In the genomic region with DNA sequence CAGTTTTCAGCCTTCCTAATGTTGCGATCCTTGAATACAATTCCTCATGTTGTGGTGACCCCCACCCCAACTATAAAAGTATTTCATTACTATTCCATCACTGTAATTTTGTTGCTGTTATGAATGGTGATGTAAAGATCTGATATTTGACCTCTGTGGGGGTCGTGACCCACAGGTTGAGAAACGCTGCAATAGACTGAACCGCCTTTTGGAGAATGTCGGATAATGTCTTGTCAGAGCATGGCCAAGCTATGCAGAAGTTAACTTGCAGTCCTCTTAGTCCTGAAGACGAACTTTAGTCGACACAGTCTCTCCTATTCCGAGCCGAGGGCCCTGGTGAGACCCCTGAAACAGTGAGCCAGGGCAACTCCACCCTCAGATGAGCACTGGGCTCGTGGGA, we compare ENCODE assay signal across 27 mouse cellular contexts.
"Had no signal": no experiment of that assay in that cellular context is flagged by ENCODE, and none has a peak within 500 bp of the region (broad histone marks: within the 10 kb centered on the region; RNA-seq: fewer than 3 reads in every experiment).

No protein-coding gene starts in this region.

- DNase-seq: left cerebral cortex, postnatal 4 days; liver; liver, embryonic 13.5 days; liver, postnatal 0 days; lung, adult 18-20 months; lung, adult 2 months; lung, embryonic 14.5 days; lung, postnatal 10 days; lung, postnatal 14 days; lung, postnatal 36 days; lung, postnatal 4 days; midbrain, embryonic 14.5 days had no signal

- H3K9me3 ChIP-seq: limb, embryonic 10.5 days; limb, embryonic 12.5 days; limb, embryonic 13.5 days; limb, embryonic 15.5 days; liver, embryonic 12.5 days; liver, embryonic 13.5 days; liver, embryonic 15.5 days; lung, embryonic 15.5 days; midbrain, embryonic 12.5 days; midbrain, embryonic 13.5 days; midbrain, embryonic 15.5 days had no signal

- H3K27ac ChIP-seq: limb, embryonic 10.5 days; limb, embryonic 12.5 days; limb, embryonic 13.5 days; limb, embryonic 15.5 days; liver, embryonic 12.5 days; liver, embryonic 13.5 days; liver, embryonic 14.5 days; liver, embryonic 15.5 days; lung, embryonic 15.5 days; macrophage; midbrain, embryonic 10.5 days; midbrain, embryonic 12.5 days; midbrain, embryonic 13.5 days; midbrain, embryonic 15.5 days had no signal

- H3K4me3 ChIP-seq: limb, embryonic 10.5 days; limb, embryonic 12.5 days; limb, embryonic 13.5 days; limb, embryonic 15.5 days; liver, embryonic 12.5 days; liver, embryonic 13.5 days; liver, embryonic 15.5 days; lung, embryonic 15.5 days; megakaryocyte, embryonic 14.5 days; midbrain, embryonic 10.5 days; midbrain, embryonic 12.5 days; midbrain, embryonic 13.5 days; midbrain, embryonic 15.5 days; myocyte had no signal

- H3K4me1 ChIP-seq: limb, embryonic 10.5 days; limb, embryonic 12.5 days; limb, embryonic 13.5 days; limb, embryonic 15.5 days; liver, embryonic 12.5 days; liver, embryonic 13.5 days; liver, embryonic 15.5 days; lung, embryonic 15.5 days; megakaryocyte, embryonic 14.5 days; midbrain, embryonic 10.5 days; midbrain, embryonic 12.5 days; midbrain, embryonic 13.5 days; midbrain, embryonic 15.5 days had no signal

- H3K9ac ChIP-seq: limb, embryonic 12.5 days; limb, embryonic 13.5 days; limb, embryonic 15.5 days; liver, embryonic 12.5 days; liver, embryonic 13.5 days; liver, embryonic 14.5 days; liver, embryonic 15.5 days; liver, postnatal 0 days; lung, embryonic 14.5 days; lung, embryonic 15.5 days; midbrain, embryonic 12.5 days; midbrain, embryonic 13.5 days; midbrain, embryonic 15.5 days had no signal
